Mouse (Mus musculus) forebrain, embryonic 11.5 days (tissue): ENCODE measurements around the gene Meltf. TPM values are rescaled to one million over a fixed set of nuclear protein-coding genes. Genes with fewer than 3 reads are reported as not detected.
A peak's percentile ranks its signal among the peaks of the same experiment; 100 is the strongest.

Experiments used
- ATAC-seq: fragments of 200-750 bp; cut with Nextera tagmentation; replicated peaks from 2 replicates; pipeline ENCODE4 v1.8.0; 2017; ENCODE audit warnings: moderate TSS enrichment; ENCODE audit not compliant: low FRiP score
- DNase-seq: peaks from one replicate; pipeline ENCODE4 v3.0.0-alpha.2; 2017; ENCODE audit warnings: low spot score
- H3K27ac ChIP-seq: fragments of 300-500 bp; sonication (generic); 2 replicates; pipeline ENCODE4 v1.5.1; 2014; ENCODE audit warnings: low read depth, low read length
- H3K27me3 ChIP-seq: fragments of 300-500 bp; sonication (generic); 2 replicates; pipeline ENCODE4 v1.6.1; 2014; ENCODE audit warnings: mild to moderate bottlenecking, low read length, mixed read lengths; ENCODE audit not compliant: control insufficient read depth, insufficient read depth
- H3K36me3 ChIP-seq: fragments of 300-500 bp; sonication (generic); 2 replicates; pipeline ENCODE4 v1.6.1; 2014; ENCODE audit warnings: mild to moderate bottlenecking, low read length, moderate library complexity, mixed read lengths; ENCODE audit not compliant: control insufficient read depth, insufficient read depth
- H3K4me1 ChIP-seq: fragments of 300-500 bp; sonication (generic); replicated peaks from 2 replicates; pipeline ENCODE4 v1.6.1; 2014; ENCODE audit warnings: low read length, mixed read lengths; ENCODE audit not compliant: control insufficient read depth, insufficient read depth
- H3K4me2 ChIP-seq: fragments of 300-500 bp; sonication (generic); 2 replicates; pipeline ENCODE4 v1.6.1; 2014; ENCODE audit warnings: low read depth, mild to moderate bottlenecking, low read length, moderate library complexity, mixed read lengths; ENCODE audit not compliant: severe bottlenecking
- H3K4me3 ChIP-seq: fragments of 300-500 bp; sonication (generic); 2 replicates; pipeline ENCODE4 v1.5.1; 2014; ENCODE audit warnings: low read depth, low read length
- H3K9ac ChIP-seq: fragments of 300-500 bp; sonication (generic); 2 replicates; pipeline ENCODE4 v1.6.1; 2014; ENCODE audit warnings: low read length
- H3K9me3 ChIP-seq: fragments of 300-500 bp; sonication (generic); 2 replicates; pipeline ENCODE4 v1.6.1; 2016; ENCODE audit warnings: low read length, mixed read lengths; ENCODE audit not compliant: control insufficient read depth
- WGBS: fragments of 180-500 bp; shearing (Covaris S2); extraction: QIAGEN DNeasy Blood & Tissue Kit; methylation state at CpG from one replicate; pipeline ENCODE4 v1.1.7; 2014; 5-methylcytosine and 5-hydroxymethylcytosine counted together
- polyA plus RNA-seq: library from polyadenylated mRNA; unstranded; fragments of >200 nt; fragmentation: Nextera tagmentation; extraction: Ambion mirVana; gene quantifications from 2 replicates; pipeline ENCODE4 v1.2.1, GENCODE M21; 2014

Meltf gene
- polyA plus RNA-seq, result 0.07 TPM in 1 of 2 replicates, not detected in the other

GRCm38 (mm10) chr16:31878573-31879257 is at the start of gene Meltf:
TSS of gene Meltf (plus strand) at chr16:31878810.
- DNase-seq (peak; percentile 86), ATAC-seq (0 out of 2 replicates have a peak, but pooled peaks have one; percentile 63)
- H3K36me3 ChIP-seq, result no peaks in the 10 kb centered on the region; the same call in 1 of the 2 replicates
- H3K4me3 ChIP-seq, result no peak within 1 kb of the TSS
- no peaks in the 10 kb centered on the region for H3K27me3 ChIP-seq
- no peak within 1 kb of the TSS for H3K4me2 ChIP-seq
- no peak within 1 kb of the TSS for H3K9ac ChIP-seq
- 39% methylated on average over 21 of the region's 21 CpGs for WGBS
- H3K4me1 ChIP-seq, result 0 out of 2 replicates have a peak, but pooled peaks cover 2% of the 10 kb centered on the region
- H3K27ac ChIP-seq, result no peak within 1 kb of the TSS
- H3K9me3 ChIP-seq, result no peaks in the 10 kb centered on the region

- 95% methylated on average over 4 of the region's 4 CpGs for WGBS
- no peak overlapping the region for H3K27ac ChIP-seq
- ATAC-seq (no peak), DNase-seq (no peak)
- no peaks in the 10 kb centered on the region for H3K36me3 ChIP-seq
- H3K9me3 ChIP-seq, result no peaks in the 10 kb centered on the region
- H3K9ac ChIP-seq, result no peak overlapping the region
- no peak overlapping the region for H3K4me3 ChIP-seq
- H3K4me1 ChIP-seq, result peaks cover 2% of the 10 kb centered on the region; the same call in 1 of the 2 replicates
- H3K4me2 ChIP-seq, result no peak overlapping the region
- no peaks in the 10 kb centered on the region for H3K27me3 ChIP-seq
These were observed 47.9 kb upstream of the Meltf start for GRCm38 (mm10) chr16:31830726-31831125.

- no peaks in the 10 kb centered on the region for H3K27me3 ChIP-seq
- H3K9me3 ChIP-seq, result no peaks in the 10 kb centered on the region
- H3K4me2 ChIP-seq, result no peak overlapping the region
- H3K4me1 ChIP-seq, result no peaks in the 10 kb centered on the region
- H3K9ac ChIP-seq, result no peak overlapping the region
- H3K27ac ChIP-seq, result no peak overlapping the region
- H3K4me3 ChIP-seq, result no peak overlapping the region
- no peaks in the 10 kb centered on the region for H3K36me3 ChIP-seq
- DNase-seq (no peak), ATAC-seq (no peak)
- WGBS, result 95% methylated on average over 10 of the region's 10 CpGs
These were observed 45.8 kb upstream of the Meltf start for GRCm38 (mm10) chr16:31832630-31833422.

- H3K9me3 ChIP-seq, result no peaks in the 10 kb centered on the region
- H3K36me3 ChIP-seq, result no peaks in the 10 kb centered on the region
- H3K27ac ChIP-seq, result no peak overlapping the region
- DNase-seq (no peak), ATAC-seq (no peak)
- no peak overlapping the region for H3K9ac ChIP-seq
- H3K4me1 ChIP-seq, result no peaks in the 10 kb centered on the region
- no peak overlapping the region for H3K4me2 ChIP-seq
- no peak overlapping the region for H3K4me3 ChIP-seq
- 70% methylated on average over 7 of the region's 7 CpGs for WGBS
- no peaks in the 10 kb centered on the region for H3K27me3 ChIP-seq
These were observed 44.5 kb upstream of the Meltf start for GRCm38 (mm10) chr16:31834011-31834584.

GRCm38 (mm10) chr16:31834662-31835318 is 43.8 kb upstream of the Meltf start:
- H3K9me3 ChIP-seq, result no peaks in the 10 kb centered on the region
- H3K4me1 ChIP-seq, result no peaks in the 10 kb centered on the region
- no peak overlapping the region for H3K4me2 ChIP-seq
- H3K9ac ChIP-seq, result no peak overlapping the region
- 74% methylated on average over 2 of the region's 2 CpGs for WGBS
- ATAC-seq (no peak), DNase-seq (no peak)
- H3K27me3 ChIP-seq, result no peaks in the 10 kb centered on the region
- no peak overlapping the region for H3K4me3 ChIP-seq
- no peak overlapping the region for H3K27ac ChIP-seq
- no peaks in the 10 kb centered on the region for H3K36me3 ChIP-seq

GRCm38 (mm10) chr16:31837362-31837761 is 41.2 kb upstream of the Meltf start:
- 94% methylated on average over 3 of the region's 3 CpGs for WGBS

GRCm38 (mm10) chr16:31844246-31844645 is 34.4 kb upstream of the Meltf start:
- Histone ChIP-seq H3K4me3 (no peak overlapping the region), H3K36me3 (no peaks in the 10 kb centered on the region), H3K27ac (no peak overlapping the region), H3K4me1 (no peaks in the 10 kb centered on the region), H3K4me2 (no peak overlapping the region), H3K27me3 (no peaks in the 10 kb centered on the region), H3K9me3 (no peaks in the 10 kb centered on the region), H3K9ac (no peak overlapping the region)
- DNase-seq (no peak), ATAC-seq (no peak)
- 92% methylated on average over 3 of the region's 3 CpGs for WGBS

More at GRCm38 (mm10) chr16:31837362-31837761, 41.2 kb upstream of the Meltf start:
- Histone ChIP-seq H3K27ac (no peak overlapping the region), H3K9me3 (no peaks in the 10 kb centered on the region), H3K4me1 (no peaks in the 10 kb centered on the region), H3K27me3 (no peaks in the 10 kb centered on the region), H3K36me3 (no peaks in the 10 kb centered on the region), H3K4me3 (no peak overlapping the region), H3K4me2 (no peak overlapping the region), H3K9ac (no peak overlapping the region)
- ATAC-seq (no peak), DNase-seq (no peak)

GRCm38 (mm10) chr16:31846763-31847162 is 31.8 kb upstream of the Meltf start:
- no peak for DNase-seq
- Histone ChIP-seq H3K27me3 (no peaks in the 10 kb centered on the region), H3K36me3 (no peaks in the 10 kb centered on the region), H3K4me2 (no peak overlapping the region), H3K9ac (no peak overlapping the region), H3K4me3 (no peak overlapping the region), H3K4me1 (no peaks in the 10 kb centered on the region), H3K9me3 (no peaks in the 10 kb centered on the region), H3K27ac (no peak overlapping the region)
- no peak for ATAC-seq
- WGBS, result 83% methylated on average over 10 of the region's 10 CpGs
